Mouse (Mus musculus) forebrain, embryonic 14.5 days (tissue): ENCODE measurements around the gene Prkag2. TPM values are rescaled to one million over a fixed set of nuclear protein-coding genes. Genes with fewer than 3 reads are reported as not detected.
"Not testable (repeated sequence)": the region's sequence is repeated elsewhere in the genome, so short reads cannot be mapped to it uniquely, and the experiment has no call there.

Source experiments
- ATAC-seq: fragments of 200-750 bp; cut with Nextera tagmentation; 2 replicates; pipeline ENCODE4 v1.8.0; 2017; ENCODE audit warnings: mild to moderate bottlenecking, moderate library complexity
- DNase-seq: peaks from one replicate; pipeline ENCODE4 v3.0.0-alpha.2; 2015; ENCODE audit warnings: low spot score
- H3K27ac ChIP-seq: fragments of 300-500 bp; sonication (generic); 2 replicates; pipeline ENCODE4 v1.5.1; 2014; ENCODE audit warnings: low read depth, mild to moderate bottlenecking, control low read depth, low read length, moderate library complexity
- H3K27me3 ChIP-seq: fragments of 300-500 bp; sonication (generic); replicated peaks from 2 replicates; pipeline ENCODE4 v1.6.1; 2014; ENCODE audit warnings: low read length, control low read depth, mixed read lengths; ENCODE audit not compliant: control insufficient read depth, insufficient read depth
- H3K36me3 ChIP-seq: fragments of 300-500 bp; sonication (generic); 2 replicates; pipeline ENCODE4 v1.6.1; 2014; ENCODE audit warnings: low read length, control low read depth; ENCODE audit not compliant: control insufficient read depth, insufficient read depth
- H3K4me1 ChIP-seq: fragments of 300-500 bp; sonication (generic); 2 replicates; pipeline ENCODE4 v1.6.1; 2014; ENCODE audit warnings: antibody characterized with exemption, low read length, control low read depth; ENCODE audit not compliant: control insufficient read depth, insufficient read depth
- H3K4me2 ChIP-seq: fragments of 300-500 bp; sonication (generic); 2 replicates; pipeline ENCODE4 v1.6.1; 2014; ENCODE audit warnings: mild to moderate bottlenecking, control low read depth, low read length
- H3K4me3 ChIP-seq: fragments of 300-500 bp; sonication (generic); 2 replicates; pipeline ENCODE4 v1.5.1; 2014; ENCODE audit warnings: low read depth, low read length, control low read depth
- H3K9ac ChIP-seq: fragments of 300-500 bp; sonication (generic); 2 replicates; pipeline ENCODE4 v1.6.1; 2014; ENCODE audit warnings: mild to moderate bottlenecking, low read length, control low read depth, moderate library complexity
- H3K9me3 ChIP-seq: fragments of 300-500 bp; sonication (generic); replicated peaks from 2 replicates; pipeline ENCODE4 v1.6.1; 2016; ENCODE audit warnings: low read length, control low read depth, mixed read lengths; ENCODE audit not compliant: control insufficient read depth
- WGBS: fragments of 180-500 bp; shearing (Covaris S2); extraction: QIAGEN DNeasy Blood & Tissue Kit; methylation state at CpG from one replicate; pipeline ENCODE4 v1.1.7; 2014; 5-methylcytosine and 5-hydroxymethylcytosine counted together
- polyA plus RNA-seq: library from polyadenylated mRNA; unstranded; fragments of >200 nt; fragmentation: Nextera tagmentation; extraction: Ambion mirVana; gene quantifications from 2 replicates; pipeline ENCODE4 v1.2.1, GENCODE M21; 2014

Gene Prkag2
- polyA plus RNA-seq, 1 experiment from 2014 or later: 80.6 TPM

GRCm38 (mm10) chr5:25080994-25081393 lies 19.4 kb downstream of the Prkag2 start:
- H3K9me3 ChIP-seq: no peaks in the 10 kb centered on the region
- H3K4me1 ChIP-seq: peaks cover 2% of the 10 kb centered on the region; the same call in 1 of the 2 replicates
- H3K27ac ChIP-seq: no peak overlapping the region
- WGBS: 85% methylated on average over 3 of the region's 3 CpGs
- ATAC-seq: no peak
- no peak for DNase-seq
- H3K9ac ChIP-seq: no peak overlapping the region
- H3K4me2 ChIP-seq: no peak overlapping the region
- no peak overlapping the region for H3K4me3 ChIP-seq
- H3K27me3 ChIP-seq: no peaks in the 10 kb centered on the region
- H3K36me3 ChIP-seq: no peaks in the 10 kb centered on the region

- no peaks in the 10 kb centered on the region for H3K36me3 ChIP-seq
- 97% methylated on average over 9 of the region's 9 CpGs for whole genome bisulfite sequencing
- H3K9me3 ChIP-seq: no peaks in the 10 kb centered on the region
- no peak overlapping the region for H3K9ac ChIP-seq
- H3K4me3 ChIP-seq: no peak overlapping the region
- ATAC-seq (no peak), DNase-seq (no peak)
- H3K4me1 ChIP-seq: no peaks in the 10 kb centered on the region
- no peak overlapping the region for H3K4me2 ChIP-seq
- no peak overlapping the region for H3K27ac ChIP-seq
- no peaks in the 10 kb centered on the region for H3K27me3 ChIP-seq
These were observed 19.9 kb downstream of the Prkag2 start for GRCm38 (mm10) chr5:25080438-25080945.

DNA sequence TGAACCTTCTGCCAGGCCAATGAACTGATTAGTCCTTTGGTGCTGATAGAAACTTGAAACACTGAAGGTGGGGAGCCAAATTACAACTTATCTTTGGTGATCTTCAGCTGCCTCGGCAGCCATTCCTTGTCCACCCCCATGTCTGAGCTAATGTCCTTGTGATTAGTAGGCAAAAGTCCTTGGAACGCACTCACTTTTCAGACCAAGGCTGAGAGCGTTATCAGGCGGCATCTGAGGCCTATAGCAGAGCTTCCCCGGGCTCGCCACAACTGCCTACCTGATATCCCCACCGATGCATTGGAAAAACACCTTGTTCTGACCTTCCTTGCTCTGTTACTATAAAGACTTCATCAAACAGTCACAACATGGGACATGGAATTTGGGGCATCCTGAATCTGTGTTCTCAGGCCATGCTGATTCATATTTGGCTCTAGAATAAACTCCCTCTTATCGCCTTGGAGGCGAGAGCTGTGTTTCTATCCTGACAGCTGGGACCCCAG lies 20.6 kb downstream of the Prkag2 start:
- Histone ChIP-seq H3K9me3 (no peaks in the 10 kb centered on the region), H3K9ac (no peak overlapping the region), H3K27me3 (no peaks in the 10 kb centered on the region), H3K36me3 (no peaks in the 10 kb centered on the region), H3K4me2 (no peak overlapping the region), H3K4me1 (no peaks in the 10 kb centered on the region), H3K4me3 (no peak overlapping the region), H3K27ac (no peak overlapping the region)
- ATAC-seq: no peak
- DNase-seq: no peak
- WGBS: 93% methylated on average over 9 of the region's 9 CpGs

- Histone ChIP-seq H3K9ac (no peak overlapping the region), H3K4me1 (no peaks in the 10 kb centered on the region), H3K27me3 (no peaks in the 10 kb centered on the region), H3K36me3 (no peaks in the 10 kb centered on the region), H3K4me3 (no peak overlapping the region), H3K27ac (no peak overlapping the region), H3K4me2 (no peak overlapping the region), H3K9me3 (no peaks in the 10 kb centered on the region)
- no peak for ATAC-seq
- WGBS: 68% methylated on average over 8 of the region's 8 CpGs
- no peak for DNase-seq
These were observed 22.4 kb downstream of the Prkag2 start for GRCm38 (mm10) chr5:25077873-25078651.

DNA sequence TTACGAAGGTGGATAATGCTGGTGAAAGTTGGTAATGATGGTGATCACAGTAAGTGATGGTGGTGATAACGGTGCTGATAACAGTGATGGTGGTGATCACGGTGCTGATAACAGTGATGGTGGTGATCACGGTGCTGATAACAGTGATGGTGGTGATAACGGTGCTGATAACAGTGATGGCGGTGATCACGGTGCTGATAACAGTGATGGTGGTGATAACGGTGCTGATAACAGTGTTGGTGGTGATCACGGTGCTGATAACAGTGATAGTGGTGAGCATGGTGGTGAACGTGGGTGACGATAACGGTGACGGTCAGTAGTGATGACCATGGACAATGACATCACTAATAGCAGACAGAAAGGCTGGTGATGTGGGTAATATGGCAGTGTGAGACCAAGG lies 23.2 kb downstream of the Prkag2 start:
- not testable (repeated sequence) for H3K27ac ChIP-seq, H3K4me1 ChIP-seq, H3K9ac ChIP-seq, DNase-seq, H3K27me3 ChIP-seq, H3K36me3 ChIP-seq, H3K4me2 ChIP-seq, H3K9me3 ChIP-seq, H3K4me3 ChIP-seq, ATAC-seq
- 96% methylated on average over 13 of the region's 13 CpGs for WGBS

DNA sequence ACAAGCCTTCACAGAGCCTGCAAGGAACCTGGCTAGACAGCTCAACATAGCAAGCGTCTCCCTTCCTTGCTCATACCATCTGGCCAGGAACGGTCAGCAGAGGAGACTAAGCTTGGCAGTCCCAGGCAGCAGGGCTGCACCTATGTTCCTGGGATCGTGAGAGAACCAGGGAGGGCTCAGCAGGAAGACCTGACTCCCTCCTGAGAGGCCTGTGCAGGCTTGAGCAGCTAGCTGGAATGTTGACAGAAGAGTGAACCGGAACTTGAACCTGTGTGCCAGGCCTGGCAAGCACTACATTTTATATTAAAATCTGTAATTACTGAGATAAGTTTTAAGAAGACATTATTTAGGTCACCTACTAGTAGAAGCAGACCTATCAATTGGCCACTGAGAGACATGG lies 24.8 kb downstream of the Prkag2 start:
- ATAC-seq: no peak
- Histone ChIP-seq H3K4me2 (no peak overlapping the region), H3K27me3 (no peaks in the 10 kb centered on the region), H3K36me3 (no peaks in the 10 kb centered on the region), H3K4me1 (no peaks in the 10 kb centered on the region), H3K4me3 (no peak overlapping the region), H3K27ac (no peak overlapping the region), H3K9ac (no peak overlapping the region), H3K9me3 (no peaks in the 10 kb centered on the region)
- DNase-seq: no peak
- 83% methylated on average over 4 of the region's 4 CpGs for WGBS

DNA sequence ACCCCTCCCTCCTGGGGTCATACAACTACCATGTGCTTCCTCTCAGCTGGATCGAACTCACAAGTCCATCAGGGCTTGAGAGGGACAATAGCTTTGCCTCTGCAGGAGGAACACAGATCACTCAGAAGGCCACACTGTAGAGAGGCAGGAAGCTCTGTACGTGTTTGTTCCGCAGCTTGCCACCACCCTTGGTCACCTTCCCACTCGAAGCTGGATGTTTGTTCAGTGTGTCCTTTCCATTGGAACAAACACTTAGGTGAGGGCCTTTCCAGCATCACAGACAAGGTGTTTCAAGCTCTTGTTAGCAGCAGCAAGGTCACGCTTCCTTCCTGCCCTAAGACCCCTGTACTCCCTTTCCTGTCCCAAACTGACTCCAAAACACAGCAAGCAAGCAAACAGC lies 30.6 kb downstream of the Prkag2 start:
- Histone ChIP-seq H3K27me3 (no peaks in the 10 kb centered on the region), H3K4me2 (no peak overlapping the region), H3K9ac (no peak overlapping the region), H3K27ac (no peak overlapping the region), H3K4me1 (no peaks in the 10 kb centered on the region), H3K9me3 (no peaks in the 10 kb centered on the region), H3K36me3 (no peaks in the 10 kb centered on the region), H3K4me3 (no peak overlapping the region)
- 81% methylated on average over 5 of the region's 5 CpGs for WGBS
- ATAC-seq (no peak), DNase-seq (no peak)

- no peak overlapping the region for H3K27ac ChIP-seq
- WGBS: 54% methylated on average over 6 of the region's 6 CpGs
- H3K4me2 ChIP-seq: no peak overlapping the region
- H3K9me3 ChIP-seq: no peaks in the 10 kb centered on the region
- no peak for DNase-seq
- no peak for ATAC-seq
- peaks cover 3% of the 10 kb centered on the region; the same call in 1 of the 2 replicates for H3K4me1 ChIP-seq
- H3K36me3 ChIP-seq: no peaks in the 10 kb centered on the region
- no peak overlapping the region for H3K9ac ChIP-seq
- no peak overlapping the region for H3K4me3 ChIP-seq
- H3K27me3 ChIP-seq: no peaks in the 10 kb centered on the region
These were observed 33.3 kb downstream of the Prkag2 start for GRCm38 (mm10) chr5:25067122-25067521.
